Mouse (Mus musculus) thymus, adult 18-20 months (tissue): ENCODE measurements around the gene Sec23ip.

Experiments used
- DNase-seq, 2 experiments: peaks; one replicate each; pipeline ENCODE4 v3.0.0; 2022; ENCODE audit warnings: mixed read lengths in 2 of 2

Sec23ip gene

DNA sequence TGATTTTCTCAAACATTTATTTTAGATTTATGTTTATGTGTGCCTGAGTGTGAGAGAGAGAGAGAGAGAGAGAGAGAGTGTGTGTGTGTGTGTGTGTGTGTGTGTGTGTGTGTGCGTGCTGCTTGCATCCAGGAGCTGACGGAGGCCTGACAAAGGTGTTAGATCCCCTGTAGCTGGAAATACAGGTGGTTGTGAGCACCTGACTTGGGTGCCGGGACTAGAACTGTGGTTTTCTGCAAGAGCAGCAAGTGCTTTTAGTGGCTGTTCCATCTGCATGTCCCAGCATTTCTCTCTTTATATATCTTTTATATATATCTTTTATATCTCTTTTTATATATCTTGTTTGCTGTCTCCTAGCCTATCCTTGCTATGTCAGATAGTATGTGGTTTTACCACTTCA, 37.1 kb downstream of the Sec23ip start:
- DNase-seq: no peak

DNA sequence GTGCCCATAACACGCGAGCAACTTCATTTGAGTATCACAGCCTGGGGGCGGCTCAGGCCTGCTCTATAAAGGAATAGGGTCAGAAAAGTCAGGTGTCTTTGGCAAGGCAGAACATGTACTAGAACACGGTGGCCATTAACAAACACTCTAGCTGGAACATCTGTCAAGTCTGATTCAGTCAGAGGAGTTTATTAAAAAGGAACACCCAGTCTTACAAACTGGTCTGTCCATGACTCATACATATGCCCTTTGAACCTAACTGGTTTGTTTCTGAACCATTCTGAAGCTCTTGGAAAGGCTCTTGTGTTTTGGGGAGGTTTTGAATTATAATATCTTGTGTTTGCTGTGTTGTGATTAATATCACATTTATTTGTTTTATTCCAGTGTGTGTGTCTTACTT, 45.3 kb downstream of the Sec23ip start:
- no peak for DNase-seq

DNA sequence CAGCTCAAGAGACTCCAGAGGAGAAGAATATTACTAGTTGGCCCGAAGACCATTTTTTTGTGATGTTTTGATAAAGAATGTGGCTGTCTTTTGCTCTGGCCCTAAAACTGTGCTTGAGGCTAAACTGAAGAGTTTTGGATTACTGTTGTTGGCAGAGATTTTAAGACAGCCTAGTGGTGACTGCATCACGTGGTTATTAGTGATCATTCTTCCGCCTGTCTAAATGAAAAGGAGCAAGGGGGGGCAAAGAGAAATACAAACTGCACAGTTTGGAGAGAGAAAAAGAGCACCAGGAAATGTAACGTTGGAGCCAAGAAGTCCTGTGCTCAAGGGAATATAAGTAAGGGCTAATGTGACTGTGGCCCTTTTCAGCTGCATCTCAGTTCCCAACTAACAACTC, 48.7 kb downstream of the Sec23ip start:
- DNase-seq: no peak

DNA sequence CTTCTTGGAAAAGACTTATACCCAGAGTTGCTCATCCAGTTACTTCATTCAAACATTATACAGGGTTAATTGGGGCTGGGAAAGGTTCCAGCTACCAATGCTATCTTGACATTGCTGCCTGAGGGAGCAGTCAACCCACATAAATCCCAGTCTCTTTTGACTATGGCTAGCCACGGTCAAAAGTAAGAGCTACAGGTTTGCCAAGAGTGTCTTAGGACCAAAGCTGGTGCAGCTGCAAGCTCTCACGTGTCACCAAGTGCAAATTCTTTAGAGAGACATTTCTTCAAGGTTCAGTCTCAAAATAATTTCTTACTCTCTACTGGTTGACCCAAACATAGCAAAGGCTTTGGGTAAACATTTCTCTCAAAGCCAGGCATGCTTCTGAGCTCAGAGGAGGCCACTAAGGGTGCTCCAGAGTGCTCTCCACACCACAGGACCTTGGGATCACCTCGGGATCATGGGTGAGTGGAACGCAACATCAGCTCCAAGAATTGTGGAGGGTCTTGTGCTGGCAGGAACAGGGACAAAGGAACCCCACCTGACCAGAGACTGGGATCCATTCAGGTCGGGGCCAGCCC, 80.3 kb downstream of the Sec23ip start:
- no peak for DNase-seq

DNA sequence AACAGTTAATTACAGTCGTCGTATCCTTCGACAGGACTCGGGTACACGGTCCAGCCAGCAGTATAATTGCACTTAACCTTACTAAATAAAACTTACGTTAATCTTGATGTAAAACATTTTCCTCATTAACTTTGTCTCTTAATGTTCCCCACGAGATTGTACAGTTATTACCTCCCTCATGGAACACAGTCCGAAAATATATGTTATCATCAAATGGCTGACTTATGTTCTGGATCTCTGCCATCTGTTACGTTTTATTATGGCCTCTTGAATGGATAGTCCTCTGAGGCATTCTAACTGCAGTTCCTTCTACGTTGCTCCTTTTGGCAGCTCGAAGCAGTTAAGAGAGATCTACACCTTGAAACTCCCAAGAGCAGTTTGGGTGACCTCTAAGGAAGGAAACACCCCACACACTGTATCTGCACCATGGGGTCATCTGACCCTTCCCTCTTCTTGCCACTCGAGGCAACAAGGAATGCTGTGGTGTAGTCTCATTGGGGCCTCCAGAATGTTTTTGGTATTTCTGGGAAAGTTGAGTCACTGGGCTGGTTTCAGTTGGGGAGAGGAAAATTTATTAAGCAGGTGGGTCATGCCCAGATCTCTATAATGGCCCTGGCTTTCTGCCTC, 87.8 kb downstream of the Sec23ip start:
- no peak for DNase-seq

DNA sequence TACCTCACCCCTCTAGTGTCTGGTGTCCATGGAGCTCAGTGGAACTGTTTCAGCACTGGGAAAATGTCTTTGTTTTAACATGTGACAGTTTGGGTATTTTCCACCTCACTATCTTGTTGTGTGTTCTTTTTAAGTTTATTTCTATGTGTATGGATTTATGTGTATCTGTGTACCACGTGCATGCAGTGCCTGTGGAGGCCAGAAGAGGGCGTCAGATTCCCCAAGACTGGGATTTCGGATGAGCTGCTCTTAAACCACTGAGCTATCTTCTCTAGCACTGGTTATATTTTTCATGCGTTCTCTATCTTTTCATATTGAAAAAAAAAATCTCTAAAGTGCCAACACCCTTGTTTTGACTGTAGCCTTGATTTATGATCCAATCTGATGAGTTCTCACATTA, 88.5 kb downstream of the Sec23ip start:
- no peak for DNase-seq
